Mouse (Mus musculus): ENCODE measurements around the gene Ephb1. TPM values are rescaled to one million over a fixed set of nuclear protein-coding genes. Genes with fewer than 3 reads are reported as not detected.

Gene Ephb1
- total and polyA plus RNA-seq, 3 experiments, result not detected

GRCm38 (mm10) chr9:102033231-102033630 is 321.3 kb downstream of the Ephb1 start:
- H3K9me3 ChIP-seq (replicated peaks; ENCODE audit: insufficient read depth, low read length), result no peaks in the 10 kb centered on the region
- H3K4me1 ChIP-seq (ENCODE audit: control insufficient read depth in 1 of 2, insufficient read depth in 2 of 2, low read length in 2 of 2), result no peaks in the 10 kb centered on the region
- no peak overlapping the region for H3K9ac ChIP-seq (ENCODE audit: control insufficient read depth, low read depth, low read length, poor library complexity, severe bottlenecking)
- no peak overlapping the region for H3K4me3 ChIP-seq (ENCODE audit: control insufficient read depth in 1 of 2, insufficient read depth in 1 of 2, low read depth in 2 of 2, low read length in 2 of 2)
- TF ChIP-seq ZNF384 (IDR thresholded peaks at IDR 0.05; ENCODE audit: low read depth, low read length) (no peak), USF1 (IDR thresholded peaks at IDR 0.05; ENCODE audit: low read depth, low read length) (no peak), MAFK (IDR thresholded peaks at IDR 0.05; ENCODE audit: borderline replicate concordance, low read depth, low read length) (no peak), ZC3H11A (IDR thresholded peaks at IDR 0.05; ENCODE audit: low read depth, low read length) (no peak), MYB (IDR thresholded peaks at IDR 0.05; ENCODE audit: low read depth, low read length) (no peak), MYC (IDR thresholded peaks at IDR 0.05; ENCODE audit: low read depth, low read length) (no peak)
- no peak overlapping the region for H3K27ac ChIP-seq (ENCODE audit: control insufficient read depth, low read depth, low read length)
- H3K27me3 ChIP-seq (ENCODE audit: control insufficient read depth in 1 of 2, insufficient read depth in 2 of 2, low read length in 2 of 2), result no peaks in the 10 kb centered on the region
- no peaks in the 10 kb centered on the region for H3K79me2 ChIP-seq (ENCODE audit: control insufficient read depth, insufficient read depth, low read length, poor library complexity)
- DNase-seq (ENCODE audit: low read depth, low spot score), result no peak
- no peaks in the 10 kb centered on the region for H3K36me3 ChIP-seq (ENCODE audit: control insufficient read depth in 1 of 2, insufficient read depth in 2 of 2, low read length in 2 of 2)

GRCm38 (mm10) chr9:102032376-102032775 is 322.1 kb downstream of the Ephb1 start:
- no peak overlapping the region for H3K4me3 ChIP-seq (ENCODE audit: control insufficient read depth in 1 of 2, insufficient read depth in 1 of 2, low read depth in 2 of 2, low read length in 2 of 2)
- H3K9ac ChIP-seq (ENCODE audit: control insufficient read depth, low read depth, low read length, poor library complexity, severe bottlenecking), result no peak overlapping the region
- H3K27me3 ChIP-seq (ENCODE audit: control insufficient read depth in 1 of 2, insufficient read depth in 2 of 2, low read length in 2 of 2), result no peaks in the 10 kb centered on the region
- H3K36me3 ChIP-seq (ENCODE audit: control insufficient read depth in 1 of 2, insufficient read depth in 2 of 2, low read length in 2 of 2), result no peaks in the 10 kb centered on the region
- no peak for DNase-seq (ENCODE audit: low read depth, low spot score)
- no peaks in the 10 kb centered on the region for H3K79me2 ChIP-seq (ENCODE audit: control insufficient read depth, insufficient read depth, low read length, poor library complexity)
- no peaks in the 10 kb centered on the region for H3K4me1 ChIP-seq (ENCODE audit: control insufficient read depth in 1 of 2, insufficient read depth in 2 of 2, low read length in 2 of 2)
- H3K27ac ChIP-seq (ENCODE audit: control insufficient read depth, low read depth, low read length), result no peak overlapping the region
- TF ChIP-seq MAZ (IDR thresholded peaks at IDR 0.05; ENCODE audit: low read depth, low read length), result no peak
- TF ChIP-seq ZKSCAN1 (IDR thresholded peaks at IDR 0.05; ENCODE audit: low read depth, low read length), result no peak
- TF ChIP-seq BHLHE40 (IDR thresholded peaks at IDR 0.05; ENCODE audit: borderline replicate concordance, low read depth, low read length), result no peak
- no peak for TF ChIP-seq MXI1 (IDR thresholded peaks at IDR 0.05; ENCODE audit: low read depth, low read length)
- no peak for TF ChIP-seq POLR2AphosphoS5 (IDR thresholded peaks at IDR 0.05; ENCODE audit: borderline replicate concordance, low read depth, low read length)
- no peak for TF ChIP-seq MEF2A (IDR thresholded peaks at IDR 0.05; ENCODE audit: extremely low read depth, insufficient replicate concordance, low read depth, low read length, poor library complexity, severe bottlenecking)
- TF ChIP-seq RAD21 (IDR thresholded peaks at IDR 0.05; ENCODE audit: low read depth, low read length), result no peak
- no peak for TF ChIP-seq SMC3 (IDR thresholded peaks at IDR 0.05; ENCODE audit: low read depth, low read length)
- TF ChIP-seq USF2 (IDR thresholded peaks at IDR 0.05; ENCODE audit: borderline replicate concordance in 1 of 2, insufficient read depth in 1 of 2, low read depth in 1 of 2, low read length in 2 of 2), result no peak
- no peak for TF ChIP-seq ZNF384 (IDR thresholded peaks at IDR 0.05; ENCODE audit: low read depth, low read length)
- no peak for TF ChIP-seq GATA1 (IDR thresholded peaks at IDR 0.05; ENCODE audit: low read depth, low read length)
- TF ChIP-seq USF1 (IDR thresholded peaks at IDR 0.05; ENCODE audit: low read depth, low read length), result no peak
- no peak for TF ChIP-seq GABPA (IDR thresholded peaks at IDR 0.05; ENCODE audit: low read depth, low read length)
- TF ChIP-seq TCF12 (IDR thresholded peaks at IDR 0.05; ENCODE audit: low read depth, low read length), result no peak
- no peak for TF ChIP-seq SIN3A (IDR thresholded peaks at IDR 0.05; ENCODE audit: low read length)
- no peak for TF ChIP-seq JUND (IDR thresholded peaks at IDR 0.05; ENCODE audit: low read depth, low read length)
- TF ChIP-seq KAT2A (conservative IDR thresholded peaks at IDR 0.05; ENCODE audit: low read depth, low read length), result no peak
- H3K9me3 ChIP-seq (replicated peaks; ENCODE audit: insufficient read depth, low read length), result no peaks in the 10 kb centered on the region
